Mouse (Mus musculus) olfactory bulb, adult 2 months (tissue): Measurements from ENCODE around the gene Cybrd1. TPM values are rescaled to one million over a fixed set of nuclear protein-coding genes. Genes with fewer than 3 reads are reported as not detected.
A peak's percentile ranks its signal among the peaks of the same experiment; 100 is the strongest.

Source experiments
- H3K27ac ChIP-seq: fragments of 200-500 bp; 2 replicates; pipeline ENCODE4 v1.5.1; 2012; ENCODE audit warnings: low read depth, low read length; ENCODE audit not compliant: insufficient read depth
- H3K4me1 ChIP-seq: fragments of 200-500 bp; 2 replicates; pipeline ENCODE4 v1.6.1; 2012; ENCODE audit warnings: low read length; ENCODE audit not compliant: control insufficient read depth, insufficient read depth
- H3K4me3 ChIP-seq: fragments of 200-500 bp; 2 replicates; pipeline ENCODE4 v1.5.1; 2012; ENCODE audit warnings: mild to moderate bottlenecking, low read depth, low read length, moderate library complexity; ENCODE audit not compliant: insufficient read depth
- CTCF ChIP-seq: fragments of 200-500 bp; IDR thresholded peaks from 2 replicates; pipeline ENCODE4 v1.5.1; 2012; ENCODE audit warnings: low read depth, mild to moderate bottlenecking, low read length, moderate library complexity; ENCODE audit not compliant: insufficient read depth
- POLR2A ChIP-seq: fragments of 200-500 bp; IDR thresholded peaks from 2 replicates; pipeline ENCODE4 v1.6.1; 2012; ENCODE audit warnings: mild to moderate bottlenecking, low read depth, low read length, moderate library complexity; ENCODE audit not compliant: insufficient read depth
- WGBS: fragments of 180-500 bp; shearing (Covaris S2); methylation state at CpG from one replicate; pipeline ENCODE4 v1.1.7; 2018; 5-methylcytosine and 5-hydroxymethylcytosine counted together
- polyA plus RNA-seq: library from polyadenylated mRNA; stranded (reverse); fragments of >200 nt; gene quantifications from 2 replicates; pipeline ENCODE4 v1.2.4, GENCODE M21; 2012; ENCODE audit warnings: low replicate concordance; ENCODE audit not compliant: missing spikeins, insufficient read depth, insufficient read length

The Cybrd1 gene
- polyA plus RNA-seq, 1 experiment = not detected

DNA sequence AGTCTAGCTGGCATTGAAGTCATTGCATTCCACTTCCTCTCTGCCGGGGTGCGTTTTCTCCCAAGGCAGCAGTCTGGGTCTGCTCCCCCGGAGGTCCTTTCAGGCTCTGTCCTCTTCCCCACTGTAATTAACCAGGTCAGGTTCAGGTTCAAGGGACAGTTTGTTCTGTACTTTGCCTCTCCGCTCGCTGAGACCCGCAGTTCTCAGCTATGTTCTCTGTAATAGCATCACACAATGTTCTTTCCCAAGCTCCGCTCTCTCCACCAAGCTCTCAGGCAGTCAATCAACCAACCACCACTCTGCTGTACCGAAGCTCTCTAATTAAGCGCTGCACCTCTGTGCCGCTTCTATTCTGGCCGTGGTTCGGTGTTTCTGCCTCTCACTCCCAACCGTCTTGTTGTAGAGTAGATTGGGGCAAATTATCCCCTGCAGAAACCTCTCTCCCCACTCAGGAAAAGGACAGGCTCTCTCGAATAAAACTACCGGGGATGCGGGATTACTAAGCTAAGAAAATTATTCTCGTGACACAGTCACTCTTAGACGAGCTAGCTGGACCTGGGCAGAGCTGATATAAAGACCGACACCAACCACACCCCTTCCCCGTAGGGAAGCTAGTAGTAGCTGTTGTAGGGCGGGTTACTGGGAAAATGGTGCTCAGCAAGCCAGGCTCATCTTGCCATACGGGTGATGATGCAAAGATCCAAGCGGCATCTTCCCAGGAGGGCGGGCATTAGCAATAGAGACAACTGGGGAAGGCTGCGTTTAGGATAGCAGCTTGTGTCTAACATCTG, 45.3 kb downstream of the Cybrd1 start:
- Histone ChIP-seq H3K4me3 (no peak overlapping the region), H3K4me1 (peaks cover 25% of the 10 kb centered on the region), H3K27ac (peak overlapping the region; percentile 22; the same call in 1 of the 2 replicates)
- WGBS = 33% methylated on average over 25 of the region's 25 CpGs
- TF ChIP-seq CTCF (no peak), POLR2A (no peak)

- TF ChIP-seq CTCF (no peak), POLR2A (no peak)
- 95% methylated on average over 4 of the region's 4 CpGs for WGBS
- H3K27ac ChIP-seq = no peak overlapping the region
- no peak overlapping the region for H3K4me3 ChIP-seq
- H3K4me1 ChIP-seq = peaks cover 11% of the 10 kb centered on the region
Measured at GRCm38 (mm10) chr2:71167211-71167610, 49.5 kb downstream of the Cybrd1 start.

- TF ChIP-seq CTCF (no peak), POLR2A (no peak)
- peaks cover under 1% of the 10 kb centered on the region for H3K4me1 ChIP-seq
- 45% methylated on average over 10 of the region's 10 CpGs for WGBS
- H3K4me3 ChIP-seq = no peak overlapping the region
- H3K27ac ChIP-seq = no peak overlapping the region
Measured at GRCm38 (mm10) chr2:71168461-71169021, 50.8 kb downstream of the Cybrd1 start.

- Histone ChIP-seq H3K4me1 (no peaks in the 10 kb centered on the region), H3K27ac (no peak overlapping the region), H3K4me3 (no peak overlapping the region)
- no peak for TF ChIP-seq CTCF
- TF ChIP-seq POLR2A = no peak
- 66% methylated on average over 3 of the region's 3 CpGs for WGBS
Measured at GRCm38 (mm10) chr2:71173031-71173430, 55.3 kb downstream of the Cybrd1 start.

DNA sequence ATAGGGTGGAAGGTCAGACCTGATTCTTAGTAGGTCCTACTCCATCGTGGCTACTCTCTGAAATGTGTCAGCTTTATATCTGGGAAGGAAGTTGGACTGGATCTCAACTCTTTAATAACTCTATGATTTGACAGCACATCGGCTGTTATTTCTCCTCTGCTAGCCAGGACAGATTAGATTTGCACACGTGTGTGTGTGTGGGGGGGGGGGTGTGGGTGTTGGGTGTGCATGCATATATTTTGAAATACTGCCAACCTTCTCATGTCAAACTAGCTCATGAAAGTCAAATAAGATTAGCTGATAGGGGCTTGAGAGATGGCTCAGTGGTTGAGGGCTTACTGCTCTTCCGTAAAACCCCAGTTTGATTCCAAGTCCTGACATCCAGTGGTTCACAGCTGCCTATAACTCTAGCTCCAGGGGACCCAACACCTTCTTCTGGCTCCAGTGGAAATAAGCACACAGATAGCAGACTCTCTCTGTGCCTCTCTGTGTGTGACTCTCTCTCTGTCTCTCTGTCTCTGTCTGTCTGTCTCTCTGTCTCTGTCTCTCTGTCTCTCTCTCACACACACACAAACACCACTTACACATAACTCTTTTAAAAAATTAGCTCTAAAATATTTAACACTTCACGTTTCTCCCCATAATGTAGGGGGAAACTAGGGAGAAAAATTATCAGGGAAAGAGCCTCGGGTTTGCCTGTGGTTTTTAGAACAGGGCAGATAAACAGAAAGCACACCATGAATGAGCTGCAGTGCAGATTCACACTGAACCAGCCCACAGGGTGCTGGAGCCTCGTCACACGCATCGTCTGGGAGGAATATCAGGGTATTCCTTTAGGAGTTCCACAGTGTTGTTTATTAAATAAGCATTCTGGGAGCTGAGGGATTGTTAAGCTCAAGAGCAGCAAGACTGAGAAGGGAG, 58.9 kb downstream of the Cybrd1 start:
- H3K4me1 ChIP-seq = no peaks in the 10 kb centered on the region
- 58% methylated on average over 9 of the region's 9 CpGs for WGBS
- H3K27ac ChIP-seq = no peak overlapping the region
- TF ChIP-seq POLR2A (no peak), CTCF (no peak)
- no peak overlapping the region for H3K4me3 ChIP-seq

GRCm38 (mm10) chr2:71177250-71177615, 59.5 kb downstream of the Cybrd1 start:
- Histone ChIP-seq H3K27ac (no peak overlapping the region), H3K4me3 (no peak overlapping the region), H3K4me1 (no peaks in the 10 kb centered on the region)
- WGBS = 61% methylated on average over 1 of the region's 1 CpGs
- no peak for TF ChIP-seq POLR2A
- no peak for TF ChIP-seq CTCF

GRCm38 (mm10) chr2:71177760-71178159, 60.0 kb downstream of the Cybrd1 start:
- H3K4me1 ChIP-seq = no peaks in the 10 kb centered on the region
- WGBS = 100% methylated on average over 1 of the region's 1 CpGs
- no peak overlapping the region for H3K27ac ChIP-seq
- no peak for TF ChIP-seq POLR2A
- TF ChIP-seq CTCF = no peak
- no peak overlapping the region for H3K4me3 ChIP-seq

DNA sequence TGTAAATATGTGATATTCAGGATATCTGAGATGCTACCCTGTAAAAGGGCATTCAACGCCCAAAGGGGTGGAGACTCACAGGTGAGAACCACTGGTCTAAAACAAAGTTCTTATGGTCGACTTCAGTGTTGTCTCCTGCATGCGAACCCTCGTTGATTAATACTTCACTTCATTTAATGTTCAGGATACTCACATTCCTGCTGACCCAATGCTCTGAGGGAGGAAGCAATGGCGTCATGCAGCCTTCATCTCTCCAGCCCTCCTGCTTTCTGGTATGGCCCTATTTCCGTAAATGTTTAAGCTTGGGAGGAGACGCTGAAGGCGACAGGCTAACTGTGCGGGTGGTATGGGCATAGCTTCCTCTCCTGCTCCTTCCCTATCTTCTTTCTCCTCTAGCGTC, 62.0 kb downstream of the Cybrd1 start:
- Histone ChIP-seq H3K4me1 (no peaks in the 10 kb centered on the region), H3K27ac (no peak overlapping the region), H3K4me3 (no peak overlapping the region)
- TF ChIP-seq POLR2A = no peak
- no peak for TF ChIP-seq CTCF
- WGBS = 94% methylated on average over 10 of the region's 10 CpGs
